In genomic region chr2:68350621-68351020, GRCm38 (mm10) we compare ENCODE assay signal across 9 mouse cellular contexts.
DNase-seq lines count a peak whose midpoint lies in the region; ATAC-seq and TF ChIP-seq lines count a peak whose summit lies in the region.
"Had no signal": no experiment of that assay in that cellular context is flagged by ENCODE, and none has a peak within 500 bp of the region (broad histone marks: within the 10 kb centered on the region; RNA-seq: fewer than 3 reads in every experiment).

No protein-coding gene starts in this region.

- no peak overlapping the region for H3K9ac ChIP-seq in lung, embryonic 14.5 days
- H3K9ac ChIP-seq: stomach, embryonic 15.5 days had no signal

- H3K36me3 ChIP-seq in lung, embryonic 14.5 days (ENCODE audit: insufficient read depth), result no peaks in the 10 kb centered on the region; the same call in 1 of the 2 replicates
- H3K36me3 ChIP-seq: stomach, embryonic 15.5 days had no signal

- H3K4me2 ChIP-seq in lung, embryonic 14.5 days, result no peak overlapping the region
- H3K4me2 ChIP-seq: stomach, embryonic 15.5 days had no signal

- H3K9me3 ChIP-seq in lung, embryonic 14.5 days (ENCODE audit: low read depth, low read length), result no peaks in the 10 kb centered on the region
- H3K9me3 ChIP-seq: stomach, embryonic 15.5 days had no signal

- WGBS in lung, embryonic 14.5 days, result 7% methylated on average over 6 of the region's 6 CpGs

- H3K27me3 ChIP-seq in lung, embryonic 14.5 days (ENCODE audit: insufficient read depth, low read length), result no peaks in the 10 kb centered on the region
- H3K27me3 ChIP-seq: stomach, embryonic 15.5 days had no signal

- H3K4me1 ChIP-seq in lung, embryonic 14.5 days (ENCODE audit: insufficient read depth), result no peaks in the 10 kb centered on the region
- H3K4me1 ChIP-seq: stomach, embryonic 15.5 days had no signal

- peak; percentile 86 for TF ChIP-seq CTCF in lung, embryonic 14.5 days (IDR thresholded peaks at IDR 0.05; ENCODE audit: low read depth)

- no peak overlapping the region for H3K4me3 ChIP-seq in lung, embryonic 14.5 days (ENCODE audit: low read depth, low read length)
- H3K4me3 ChIP-seq: stomach, embryonic 15.5 days had no signal

- H3K27ac ChIP-seq in lung, embryonic 14.5 days (ENCODE audit: low read depth), result no peak overlapping the region
- H3K27ac ChIP-seq: stomach, embryonic 15.5 days had no signal

- peak; percentile 56 for DNase-seq in 416B (ENCODE audit: low read depth)
- peak; percentile 57 to 93 for DNase-seq in frontal cortex, adult 2 months (ENCODE audit: extremely low spot score in 1 of 2, low spot score in 1 of 2)
- peak; percentile 74 for DNase-seq in kidney, postnatal 14 days
- DNase-seq in lung, embryonic 14.5 days, result peak; percentile 87
- DNase-seq in retina, postnatal 1 day, result peak; percentile 85
- DNase-seq in ovary, postnatal 10 days (ENCODE audit: low spot score), result no peak

- peak; percentile 86 for ATAC-seq in CD4-positive, CD25-positive, alpha-beta regulatory T cell, adult 4 months
- peak; percentile 60; the same call in 1 of the 2 replicates for ATAC-seq in cerebellum, adult (ENCODE audit: insufficient number of reproducible peaks, low FRiP score, low TSS enrichment)
- ATAC-seq in lung, embryonic 14.5 days (ENCODE audit: insufficient read depth), result peak; percentile 61
